Mouse (Mus musculus) CH12.LX (cell line): ENCODE measurements around the gene Mef2d.

Source experiments
- CHD2 ChIP-seq: IDR thresholded peaks from 2 replicates; pipeline ENCODE4 v1.6.1; 2011; ENCODE audit warnings: low read length, improper control_type of control experiment
- CTCF ChIP-seq, 2 experiments: IDR thresholded peaks in 1 of 2; conservative IDR thresholded peaks in 1 of 2; 2 replicates each; pipeline ENCODE4 v1.5.1; 2011 to 2012; ENCODE audit warnings: low read depth in 2 of 2, low read length in 2 of 2, improper control_type of control experiment in 1 of 2, inconsistent platforms in 1 of 2, mild to moderate bottlenecking in 1 of 2, moderate library complexity in 1 of 2
- ELF1 ChIP-seq: IDR thresholded peaks from 2 replicates; pipeline ENCODE4 v1.6.1; 2014; ENCODE audit warnings: low read depth, mild to moderate bottlenecking, inconsistent platforms, low read length, improper control_type of control experiment
- ETS1 ChIP-seq: conservative IDR thresholded peaks from 2 replicates; pipeline ENCODE4 v1.6.1; 2012; ENCODE audit warnings: low read depth, mild to moderate bottlenecking, inconsistent platforms, low read length, improper control_type of control experiment, moderate library complexity
- JUN ChIP-seq: IDR thresholded peaks from 2 replicates; pipeline ENCODE4 v1.6.1; 2011; ENCODE audit warnings: low read depth, mild to moderate bottlenecking, low read length, improper control_type of control experiment, moderate library complexity; ENCODE audit not compliant: insufficient read depth
- JUND ChIP-seq: conservative IDR thresholded peaks from 2 replicates; pipeline ENCODE4 v1.6.1; 2011; ENCODE audit warnings: low read depth, low read length, improper control_type of control experiment
- MAX ChIP-seq: IDR thresholded peaks from 2 replicates; pipeline ENCODE4 v1.6.1; 2011; ENCODE audit warnings: low read length, improper control_type of control experiment
- MYC ChIP-seq: IDR thresholded peaks from 2 replicates; pipeline ENCODE4 v1.6.1; 2011; ENCODE audit warnings: low read depth, mild to moderate bottlenecking, improper control_type of control experiment, low read length
- POLR2A ChIP-seq: IDR thresholded peaks from 2 replicates; pipeline ENCODE4 v1.6.1; 2011; ENCODE audit warnings: low read depth, mild to moderate bottlenecking, improper control_type of control experiment, low read length
- RAD21 ChIP-seq: IDR thresholded peaks from 2 replicates; pipeline ENCODE4 v1.6.1; 2011; ENCODE audit warnings: low read depth, mild to moderate bottlenecking, low read length, improper control_type of control experiment, moderate library complexity
- USF1 ChIP-seq: IDR thresholded peaks from 2 replicates; pipeline ENCODE4 v1.6.1; 2014; ENCODE audit warnings: low read depth, mild to moderate bottlenecking, inconsistent platforms, low read length, improper control_type of control experiment
- ZC3H11A ChIP-seq: IDR thresholded peaks from 2 replicates; pipeline ENCODE4 v1.6.1; 2012; ENCODE audit warnings: low read depth, mild to moderate bottlenecking, inconsistent platforms, low read length, improper control_type of control experiment
- ZKSCAN1 ChIP-seq: IDR thresholded peaks from 2 replicates; pipeline ENCODE4 v1.6.1; 2012; ENCODE audit warnings: low read depth, inconsistent platforms, low read length, improper control_type of control experiment, borderline replicate concordance
- ZNF384 ChIP-seq: IDR thresholded peaks from 2 replicates; pipeline ENCODE4 v1.6.1; 2012; ENCODE audit warnings: low read depth, low read length, improper control_type of control experiment, inconsistent platforms

DNA sequence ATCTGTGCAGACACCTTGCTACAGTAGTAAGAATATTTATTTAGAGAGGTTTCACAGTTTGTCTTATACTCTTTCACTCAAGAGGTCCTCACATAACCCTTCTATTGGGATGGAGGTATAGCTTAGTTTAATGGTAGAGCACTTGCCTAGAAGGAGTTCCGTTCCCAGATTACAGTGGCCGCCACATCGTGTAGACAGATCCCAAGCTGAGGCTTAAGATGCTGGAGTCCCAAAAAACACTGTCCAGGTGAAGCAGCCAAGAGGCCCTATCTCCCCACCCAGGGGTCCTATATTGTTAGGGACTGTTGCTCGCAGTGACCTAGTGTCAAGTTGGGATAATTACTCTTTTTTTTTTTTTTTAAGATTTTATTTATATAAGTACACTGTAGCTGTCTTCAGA, 36.8 kb downstream of the Mef2d start:
- no peak for TF ChIP-seq CTCF (conservative IDR thresholded peaks at IDR 0.05 in 1 of 2, IDR thresholded peaks at IDR 0.05 in 1 of 2; ENCODE audit: low read depth in 2 of 2, low read length in 2 of 2)
- no peak for TF ChIP-seq ZC3H11A
- no peak for TF ChIP-seq MYC
- no peak for TF ChIP-seq POLR2A
- no peak for TF ChIP-seq MAX
- no peak for TF ChIP-seq RAD21
- TF ChIP-seq CHD2, result no peak
- TF ChIP-seq ZNF384, result no peak
- no peak for TF ChIP-seq ELF1
- no peak for TF ChIP-seq ETS1
- no peak for TF ChIP-seq JUND
- TF ChIP-seq JUN, result no peak
- TF ChIP-seq USF1, result no peak
- no peak for TF ChIP-seq ZKSCAN1
